Mouse (Mus musculus) thymus, adult 2 months (tissue): ENCODE measurements around the gene LTO1. TPM values are rescaled to one million over a fixed set of nuclear protein-coding genes. Genes with fewer than 3 reads are reported as not detected.

Source experiments
- DNase-seq: peaks from one replicate; pipeline ENCODE4 v3.0.0; 2021
- H3K27ac ChIP-seq: fragments of 200-500 bp; 2 replicates; pipeline ENCODE4 v1.5.1; 2012; ENCODE audit warnings: low read length, control low read depth; ENCODE audit not compliant: control insufficient read depth, insufficient read depth
- H3K27me3 ChIP-seq: fragments of 200-500 bp; 2 replicates; pipeline ENCODE4 v1.6.1; 2012; ENCODE audit warnings: mild to moderate bottlenecking, low read length, moderate library complexity, mixed read lengths; ENCODE audit not compliant: control insufficient read depth, insufficient read depth
- H3K36me3 ChIP-seq: fragments of 200-500 bp; 2 replicates; pipeline ENCODE4 v1.6.1; 2012; ENCODE audit warnings: mild to moderate bottlenecking, low read length, moderate library complexity; ENCODE audit not compliant: control insufficient read depth, insufficient read depth
- H3K4me1 ChIP-seq: fragments of 200-500 bp; replicated peaks from 2 replicates; pipeline ENCODE4 v1.6.1; 2012; ENCODE audit warnings: low read length; ENCODE audit not compliant: control insufficient read depth, insufficient read depth
- H3K4me3 ChIP-seq: fragments of 200-500 bp; 2 replicates; pipeline ENCODE4 v1.5.1; 2012; ENCODE audit warnings: mild to moderate bottlenecking, low read length, control low read depth, moderate library complexity; ENCODE audit not compliant: control insufficient read depth, insufficient read depth
- CTCF ChIP-seq: fragments of 200-500 bp; IDR thresholded peaks from 2 replicates; pipeline ENCODE4 v1.5.1; 2012; ENCODE audit warnings: mild to moderate bottlenecking, control low read depth, low read length, moderate library complexity, borderline replicate concordance; ENCODE audit not compliant: control insufficient read depth, poor library complexity, insufficient read depth; ENCODE audit errors: extremely low read depth
- POLR2A ChIP-seq: fragments of 200-500 bp; IDR thresholded peaks from 2 replicates; pipeline ENCODE4 v1.6.1; 2012; ENCODE audit warnings: mild to moderate bottlenecking, low read length, control low read depth, moderate library complexity; ENCODE audit not compliant: control insufficient read depth, poor library complexity, insufficient read depth; ENCODE audit errors: extremely low read depth
- WGBS: fragments of 180-500 bp; shearing (Covaris S2); methylation state at CpG from one replicate; pipeline ENCODE4 v1.1.7; 2018; 5-methylcytosine and 5-hydroxymethylcytosine counted together
- polyA plus RNA-seq: library from polyadenylated mRNA; depleted of rRNA; stranded (reverse); fragments of >200 nt; gene quantifications from 2 replicates; pipeline ENCODE4 v1.2.3, GENCODE M21; 2012

Gene LTO1
- polyA plus RNA-seq, 1 experiment = 26.6 TPM

GRCm38 (mm10) chr7:144942071-144942743 lies 27.3 kb downstream of the LTO1 start:
- Histone ChIP-seq H3K27ac (no peak overlapping the region), H3K27me3 (peaks cover 19% of the 10 kb centered on the region), H3K4me1 (peaks cover 20% of the 10 kb centered on the region), H3K4me3 (no peak overlapping the region), H3K36me3 (no peaks in the 10 kb centered on the region)
- no peak for TF ChIP-seq POLR2A
- TF ChIP-seq CTCF = no peak
- DNase-seq = no peak
- 3% methylated on average over 35 of the region's 35 CpGs for WGBS

GRCm38 (mm10) chr7:144942744-144943135 lies 27.8 kb downstream of the LTO1 start:
- H3K36me3 ChIP-seq = no peaks in the 10 kb centered on the region
- H3K27me3 ChIP-seq = peaks cover 19% of the 10 kb centered on the region
- TF ChIP-seq POLR2A (no peak), CTCF (no peak)
- no peak for DNase-seq
- WGBS = 8% methylated on average over 20 of the region's 20 CpGs
- no peak overlapping the region for H3K4me3 ChIP-seq
- peaks cover 18% of the 10 kb centered on the region for H3K4me1 ChIP-seq
- no peak overlapping the region for H3K27ac ChIP-seq

- Histone ChIP-seq H3K4me1 (peaks cover 14% of the 10 kb centered on the region; the same call in 1 of the 2 replicates), H3K27ac (no peak overlapping the region), H3K36me3 (no peaks in the 10 kb centered on the region), H3K4me3 (peak overlapping the region; percentile 14; the same call in 1 of the 2 replicates), H3K27me3 (peaks cover 19% of the 10 kb centered on the region)
- WGBS = under 1% methylated on average over 45 of the region's 45 CpGs
- DNase-seq = peak; percentile 63
- TF ChIP-seq CTCF = 0 out of 2 replicates have a peak, but pooled peaks have one; percentile 28
- no peak for TF ChIP-seq POLR2A
These were observed 28.4 kb downstream of the LTO1 start for GRCm38 (mm10) chr7:144943254-144943653.

- Histone ChIP-seq H3K27ac (no peak overlapping the region), H3K4me1 (no peaks in the 10 kb centered on the region), H3K36me3 (no peaks in the 10 kb centered on the region), H3K27me3 (no peaks in the 10 kb centered on the region), H3K4me3 (no peak overlapping the region)
- no peak for DNase-seq
- TF ChIP-seq POLR2A (no peak), CTCF (no peak)
- WGBS = 79% methylated on average over 12 of the region's 12 CpGs
These were observed 43.9 kb downstream of the LTO1 start for GRCm38 (mm10) chr7:144958509-144959395.

GRCm38 (mm10) chr7:144963911-144964310 lies 49.0 kb downstream of the LTO1 start:
- no peak for TF ChIP-seq POLR2A
- TF ChIP-seq CTCF = no peak
- 90% methylated on average over 1 of the region's 1 CpGs for WGBS
- Histone ChIP-seq H3K27ac (no peak overlapping the region), H3K36me3 (no peaks in the 10 kb centered on the region), H3K4me3 (no peak overlapping the region), H3K27me3 (no peaks in the 10 kb centered on the region), H3K4me1 (no peaks in the 10 kb centered on the region; the same call in 1 of the 2 replicates)
- DNase-seq = no peak

GRCm38 (mm10) chr7:144964316-144964715 lies 49.4 kb downstream of the LTO1 start:
- no peak for DNase-seq
- no peak overlapping the region for H3K27ac ChIP-seq
- TF ChIP-seq CTCF (no peak), POLR2A (no peak)
- 54% methylated on average over 4 of the region's 4 CpGs for WGBS
- H3K4me1 ChIP-seq = no peaks in the 10 kb centered on the region; the same call in 1 of the 2 replicates
- no peaks in the 10 kb centered on the region for H3K27me3 ChIP-seq
- H3K36me3 ChIP-seq = no peaks in the 10 kb centered on the region
- H3K4me3 ChIP-seq = no peak overlapping the region
